Mouse (Mus musculus): ENCODE results near the gene Bcl9. TPM values are rescaled to one million over a fixed set of nuclear protein-coding genes. Genes with fewer than 3 reads are reported as not detected.

The Bcl9 gene
- total RNA-seq, 2 experiments from 2014 or later, result 106 to 107 TPM

DNA sequence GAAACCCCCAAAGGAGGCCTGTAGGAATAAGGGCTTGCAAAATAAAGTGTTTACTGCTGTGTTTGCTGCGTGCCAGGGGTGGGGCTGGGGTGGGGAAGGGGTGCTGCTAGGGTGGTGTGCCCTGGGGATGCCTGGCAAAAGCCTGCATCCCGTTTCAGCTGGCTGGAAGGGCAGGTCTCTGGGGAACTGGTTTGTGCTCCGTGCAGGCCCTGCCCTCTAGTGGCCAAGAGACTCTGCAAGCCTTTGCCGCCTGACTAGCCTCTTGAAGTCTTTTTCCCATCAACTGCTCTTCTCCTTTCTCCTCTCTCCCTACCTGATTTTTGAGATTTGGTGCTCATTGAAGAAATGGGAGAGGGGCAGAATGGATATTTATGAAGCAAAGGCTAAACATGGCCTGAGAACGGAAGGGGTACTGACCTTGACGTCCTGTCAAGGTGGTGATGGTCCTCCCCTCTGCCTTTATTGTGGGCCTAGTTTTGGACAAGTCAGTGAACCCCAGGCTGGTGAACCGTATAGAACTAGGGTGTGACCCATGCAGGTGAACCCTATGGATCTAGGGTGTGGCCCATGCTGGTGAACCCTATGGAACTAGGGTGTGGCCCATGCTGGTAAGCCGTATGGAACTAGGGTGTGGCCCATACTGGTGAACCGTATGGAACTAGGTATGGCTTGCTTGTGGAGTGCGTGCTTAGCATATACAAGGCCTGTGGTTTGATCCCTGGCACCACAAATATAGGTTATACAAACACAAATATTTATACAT lies 112.4 kb downstream of the Bcl9 start:
- peak; percentile 77 for DNase-seq
- intact Hi-C loops (cut with DNase I), result loop anchor here (2.0 to 5.0 kb wide), 3 partner anchors 152 to 402 kb away; no protein-coding TSS in a partner anchor

DNA sequence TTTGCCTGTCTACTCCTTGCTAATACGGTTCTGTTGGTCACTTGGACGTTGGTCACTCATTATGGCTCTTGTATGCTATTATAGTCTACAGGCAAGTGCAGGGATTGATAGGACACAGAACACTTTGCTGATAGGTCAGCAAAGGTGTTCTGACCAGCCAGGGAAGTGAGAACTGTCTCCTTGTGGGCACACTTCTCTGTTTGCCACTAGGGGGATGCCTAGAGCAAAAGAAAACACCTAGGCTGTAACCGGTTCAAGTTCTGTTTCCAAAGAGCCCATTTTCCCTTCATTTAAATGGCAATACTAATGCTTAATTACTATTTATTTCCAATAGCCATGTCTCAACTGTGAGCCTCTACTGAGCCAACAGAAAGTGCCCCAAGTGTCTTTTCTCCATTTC lies 113.9 kb downstream of the Bcl9 start:
- intact Hi-C loops (cut with DNase I), result loop anchor here (2.0 kb wide), 1 partner anchor 245 kb away; no protein-coding TSS in a partner anchor
- DNase-seq, result no peak

DNA sequence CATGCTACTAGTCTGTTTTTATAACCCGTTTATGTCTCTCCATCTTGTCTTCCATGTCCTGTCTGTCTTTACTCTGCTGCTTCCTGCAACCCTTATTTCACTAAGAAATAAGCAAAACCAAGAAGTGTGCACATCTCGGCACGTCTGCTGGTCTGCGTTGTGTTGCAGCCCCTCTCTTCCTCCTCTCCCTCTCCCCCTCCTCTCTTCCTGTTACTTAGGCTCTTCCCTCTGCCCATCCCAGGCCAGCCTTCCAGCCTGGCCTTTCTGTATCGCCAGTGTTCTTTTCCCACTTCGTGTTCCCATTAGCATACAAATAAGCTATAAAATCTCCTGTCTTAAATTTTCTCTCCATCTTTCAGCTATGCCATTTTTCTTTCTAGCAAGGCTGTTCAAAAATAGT lies 117.2 kb downstream of the Bcl9 start:
- DNase-seq, result no peak
- intact Hi-C loops (cut with DNase I), result no loop called here

DNA sequence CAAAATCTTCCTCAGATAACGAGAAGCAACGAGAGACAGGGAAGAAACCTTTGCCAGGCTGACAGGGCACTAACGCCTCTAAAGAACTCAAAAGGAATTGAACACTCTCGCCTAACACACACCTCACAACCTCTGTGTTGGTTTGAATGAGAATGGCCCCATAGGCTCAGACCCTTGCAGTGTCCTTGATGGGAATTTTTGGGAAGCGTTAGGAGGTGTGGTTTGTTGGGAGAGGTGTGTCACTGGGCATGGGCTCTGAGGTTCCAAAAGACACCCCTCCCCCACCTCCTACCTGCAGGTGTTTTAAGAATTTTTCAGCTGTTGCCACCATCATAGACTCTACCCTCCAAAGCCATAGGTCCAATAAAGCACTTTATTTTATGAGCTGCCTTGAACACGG lies 118.8 kb downstream of the Bcl9 start:
- intact Hi-C loops (cut with DNase I), result no loop called here
- DNase-seq, result no peak

DNA sequence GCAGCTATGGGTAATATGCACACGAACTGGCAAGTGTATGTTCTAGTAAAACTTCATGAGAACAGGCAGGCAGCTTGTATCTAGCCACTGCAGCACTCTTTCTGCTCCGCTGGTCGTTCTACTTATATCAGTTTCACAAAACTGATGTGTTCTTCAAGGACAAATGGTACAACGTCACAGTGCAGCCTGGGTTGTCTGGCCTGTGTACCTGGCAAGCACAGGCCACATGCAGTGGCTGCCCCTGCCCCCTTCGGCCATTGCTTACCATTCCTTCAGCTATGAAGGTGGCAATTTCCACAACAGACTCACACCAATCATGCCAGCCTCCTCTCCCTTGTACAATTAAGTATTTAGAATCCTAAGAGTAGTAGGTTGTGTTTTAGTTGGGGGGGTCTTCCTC lies 125.1 kb downstream of the Bcl9 start:
- intact Hi-C loops (cut with DNase I), result no loop called here
- DNase-seq, result no peak

DNA sequence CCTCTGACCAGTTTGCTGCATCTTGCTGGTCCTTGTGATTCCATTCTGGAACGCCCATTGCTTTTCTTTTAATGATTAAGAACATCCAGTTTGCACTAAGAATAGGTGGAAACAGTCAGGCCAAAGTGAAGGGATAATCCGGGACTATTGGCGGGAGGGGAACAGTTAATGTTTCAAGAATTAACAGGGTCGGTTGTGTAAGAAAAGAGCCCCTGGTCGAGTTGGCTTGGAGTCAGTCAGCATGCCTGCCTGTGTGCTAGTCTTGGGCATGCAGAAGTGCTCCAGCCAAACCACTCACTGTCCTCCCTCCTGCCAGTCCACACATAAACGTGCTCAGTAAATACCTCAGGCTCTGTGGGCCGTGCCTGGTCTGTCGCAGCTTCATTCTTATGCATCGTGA lies 125.5 kb downstream of the Bcl9 start:
- intact Hi-C loops (cut with DNase I), result no loop called here
- DNase-seq, result no peak

DNA sequence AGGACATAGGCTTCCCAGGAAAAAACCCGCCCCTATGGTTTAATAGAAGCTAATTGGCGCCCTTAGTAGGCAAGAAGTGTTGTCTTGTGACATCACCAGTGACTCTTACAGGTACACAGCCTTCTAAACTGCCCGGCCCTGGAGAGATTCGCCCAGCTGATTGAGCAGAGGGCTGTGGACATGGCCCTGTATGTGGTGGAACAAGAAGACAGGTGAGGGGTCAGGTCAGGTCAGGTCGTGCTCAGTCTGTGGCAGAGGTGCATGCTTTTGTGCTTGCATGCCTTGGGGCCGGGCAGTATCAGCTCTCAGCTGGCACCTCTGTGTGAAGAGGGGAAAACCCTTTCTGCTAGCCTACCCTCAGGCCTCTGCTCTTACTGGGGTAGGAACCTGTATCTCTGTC lies 126.2 kb downstream of the Bcl9 start:
- intact Hi-C loops (cut with DNase I), result no loop called here
- DNase-seq, result no peak

DNA sequence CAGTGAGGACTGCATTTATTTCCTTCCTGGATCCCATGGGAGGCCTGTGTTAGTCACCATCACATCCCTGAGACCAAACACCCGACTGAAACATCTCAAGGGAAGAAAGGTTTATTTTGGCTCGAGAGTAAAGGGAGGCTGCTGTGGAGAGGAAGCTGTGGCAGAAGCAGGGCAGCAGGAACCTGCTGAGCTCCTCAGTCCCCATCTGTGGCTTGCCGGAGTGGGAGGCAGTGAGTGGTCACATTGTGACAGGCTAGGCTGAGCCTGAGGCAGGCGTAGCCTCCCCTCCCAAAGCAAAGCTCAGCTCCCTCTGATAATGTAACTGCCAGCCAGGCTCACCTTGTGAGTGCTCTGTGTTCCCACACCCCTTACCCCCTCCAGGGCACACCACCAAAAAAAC lies 130.6 kb downstream of the Bcl9 start:
- intact Hi-C loops (cut with DNase I), result no loop called here
- DNase-seq, result no peak

DNA sequence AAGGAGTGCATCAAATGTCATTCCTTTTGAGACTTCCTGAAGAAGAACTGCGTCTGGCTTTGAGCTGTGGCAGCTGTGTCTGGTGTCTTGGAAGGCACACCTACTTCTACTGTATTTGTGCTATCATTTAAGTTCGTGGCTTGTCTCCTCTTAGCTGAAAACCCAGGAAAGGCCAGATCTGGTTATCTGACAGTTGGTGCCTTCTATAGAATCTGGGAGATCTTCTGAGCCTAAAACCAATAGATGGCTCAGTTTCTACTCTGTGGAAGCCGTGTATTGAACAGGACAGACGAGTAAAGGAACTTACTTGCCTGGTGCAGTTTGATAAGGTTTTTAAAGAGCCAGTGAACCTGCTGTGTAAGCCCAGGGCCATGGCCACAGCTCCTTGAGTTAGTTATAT lies 133.2 kb downstream of the Bcl9 start:
- no peak for DNase-seq
- intact Hi-C loops (cut with DNase I), result no loop called here

DNA sequence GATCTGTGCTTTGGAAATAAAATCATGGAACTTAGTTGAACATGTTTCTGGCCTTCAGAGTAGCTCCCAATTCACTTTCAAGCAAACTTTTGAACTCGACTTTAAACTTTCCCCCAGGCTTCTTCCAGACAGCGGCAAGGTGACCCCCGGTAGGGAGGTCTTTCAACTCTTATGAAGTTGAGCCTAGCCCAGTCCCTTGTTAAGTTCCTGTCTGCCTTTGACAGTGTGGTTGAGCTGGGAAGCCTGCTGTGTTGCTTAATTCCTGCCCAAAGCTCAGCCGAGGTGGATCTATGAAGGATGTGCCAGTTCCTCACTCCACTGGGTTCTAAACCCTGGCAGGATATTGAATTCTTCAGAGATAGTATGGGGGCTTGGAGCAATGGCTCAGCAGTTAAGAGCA lies 135.9 kb downstream of the Bcl9 start:
- DNase-seq, result no peak
- intact Hi-C loops (cut with DNase I), result no loop called here

DNA sequence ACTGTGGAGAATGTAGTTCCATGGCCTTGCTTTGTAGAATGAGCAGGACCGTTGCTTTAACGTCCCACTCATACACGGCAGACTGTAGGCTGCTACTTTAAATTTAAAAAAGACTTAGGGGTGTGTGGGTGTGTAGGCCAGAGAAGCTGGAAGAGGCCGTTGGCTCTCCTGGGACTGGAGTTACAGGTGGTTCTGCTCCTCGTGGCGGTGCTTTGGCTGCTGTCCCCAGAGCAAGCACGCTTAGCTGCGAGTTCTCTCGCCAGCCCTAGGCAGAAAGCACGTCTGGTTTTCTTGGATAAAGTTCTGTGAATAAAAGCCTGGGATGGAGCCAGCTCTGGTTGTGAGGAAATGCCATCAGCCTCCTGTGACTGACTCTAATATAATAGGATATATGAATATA lies 136.8 kb downstream of the Bcl9 start:
- intact Hi-C loops (cut with DNase I), result no loop called here
- no peak for DNase-seq

DNA sequence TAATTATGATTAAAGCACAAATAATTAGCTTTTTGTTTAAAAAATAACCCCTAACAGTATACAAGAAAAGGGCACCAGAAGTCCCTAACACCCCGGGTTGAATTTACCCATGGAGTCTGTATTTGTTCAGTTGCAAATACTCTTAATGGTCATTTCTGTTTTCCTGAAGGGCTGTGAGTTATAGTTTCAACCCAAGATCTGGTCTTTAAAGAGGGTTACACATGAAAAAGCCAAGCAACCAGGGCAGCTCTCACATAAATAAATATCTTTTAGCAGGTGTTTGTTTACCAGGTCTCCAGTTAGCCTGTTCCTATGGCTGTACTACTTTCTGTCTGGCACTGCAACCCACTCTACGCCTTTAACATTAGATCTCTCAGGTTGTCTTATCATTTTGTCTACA lies 137.7 kb downstream of the Bcl9 start:
- intact Hi-C loops (cut with DNase I), result no loop called here

DNA sequence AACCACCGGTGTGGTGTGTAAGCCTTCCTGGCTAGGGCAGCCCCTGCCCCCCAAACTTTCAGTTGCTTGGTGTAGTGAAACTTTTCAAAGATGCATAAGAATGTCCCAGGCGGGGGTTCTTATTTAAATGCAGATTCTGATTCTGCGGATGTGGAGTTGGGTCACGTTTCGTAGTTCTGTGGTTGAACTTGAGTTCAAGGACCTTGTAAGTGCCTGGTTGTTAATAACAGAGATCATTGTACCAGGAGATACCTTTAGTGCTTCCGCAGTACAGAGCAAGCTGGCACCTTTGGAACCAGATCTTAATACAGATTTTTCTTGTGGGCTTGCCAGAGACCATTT lies 138.2 kb downstream of the Bcl9 start:
- DNase-seq, result no peak
- intact Hi-C loops (cut with DNase I), result no loop called here

More for the DNA sequence above, 137.7 kb downstream of the Bcl9 start:
- DNase-seq, result no peak

DNA sequence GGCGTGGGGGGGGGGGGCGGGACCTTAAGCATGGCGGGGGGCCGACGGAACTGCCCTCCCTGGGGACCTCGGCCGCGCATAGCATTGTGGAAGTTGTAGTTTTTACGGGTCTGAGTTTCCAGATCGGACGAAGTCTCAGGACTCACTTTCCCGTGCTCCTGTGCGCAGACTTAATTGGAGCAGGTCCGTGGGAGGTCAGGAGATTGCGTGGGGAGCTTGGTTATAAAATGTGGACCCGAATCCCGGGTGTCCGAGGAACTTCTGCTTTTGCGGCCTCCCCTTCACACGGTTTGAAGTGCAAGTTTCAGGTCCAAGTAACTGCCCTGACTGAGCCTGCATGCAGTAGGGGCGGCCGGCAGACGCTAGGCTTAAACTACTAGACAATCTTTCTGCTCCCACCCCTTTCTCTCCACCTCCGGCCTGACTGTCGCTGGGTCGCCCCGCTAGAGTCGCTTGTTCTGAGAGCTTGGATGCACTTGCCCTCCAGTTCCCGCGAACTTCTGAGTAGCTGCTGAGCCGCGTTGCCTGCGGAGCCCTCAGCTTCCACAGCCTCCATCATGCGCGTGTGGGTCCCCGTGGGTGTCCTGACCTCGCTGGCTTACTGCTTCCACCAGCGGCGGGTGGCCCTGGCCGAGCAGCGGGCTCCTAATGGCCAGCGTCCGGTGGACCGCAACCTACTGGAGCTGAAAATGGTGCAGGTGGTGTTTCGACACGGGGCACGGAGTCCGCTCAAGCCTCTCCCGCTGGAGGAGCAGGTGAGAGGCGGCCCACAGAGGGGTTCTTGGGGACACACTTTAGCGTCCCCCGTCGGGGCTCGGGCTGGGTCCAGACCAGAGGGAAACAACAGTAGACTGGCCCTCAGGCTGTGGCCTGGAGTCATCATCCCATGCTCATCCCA lies 138.9 kb downstream of the Bcl9 start, which contains the start of gene Acp6:
TSS of gene Acp6 (plus strand) at position 167 of the 898 bp plus-strand sequence.
- DNase-seq, result peak; percentile 79
- intact Hi-C loops (cut with DNase I), result no loop called here

DNA sequence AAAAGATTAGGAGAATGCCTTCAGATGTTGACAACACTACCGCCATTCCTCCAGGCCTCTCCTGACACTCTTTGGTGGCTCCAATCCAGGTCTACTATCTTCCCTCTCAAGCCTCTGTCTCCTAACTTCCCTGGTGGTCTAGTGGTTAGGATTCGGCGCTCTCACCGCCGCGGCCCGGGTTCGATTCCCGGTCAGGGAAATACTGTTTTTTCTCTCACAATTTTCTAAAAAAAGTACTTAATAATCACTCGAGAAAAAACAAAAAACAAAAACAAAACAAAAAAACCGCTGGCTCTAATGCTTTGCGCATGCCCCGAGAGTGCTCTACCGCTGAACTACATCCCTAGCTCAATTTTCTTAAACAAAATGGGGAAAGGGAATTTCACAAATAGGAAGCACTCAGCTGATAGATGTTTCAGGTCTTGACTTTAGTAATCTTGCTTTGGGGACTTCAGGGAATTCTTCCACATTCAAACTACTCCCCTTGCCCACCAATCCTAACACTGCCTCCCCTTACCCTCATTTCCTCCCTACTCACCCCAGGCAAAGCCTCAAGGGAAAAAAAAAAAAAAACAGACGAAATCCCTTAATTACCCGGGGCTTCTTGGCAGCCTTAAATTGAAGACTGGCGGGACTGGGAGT lies 139.6 kb downstream of the Bcl9 start:
- intact Hi-C loops (cut with DNase I), result no loop called here
- peak; percentile 74 for DNase-seq

DNA sequence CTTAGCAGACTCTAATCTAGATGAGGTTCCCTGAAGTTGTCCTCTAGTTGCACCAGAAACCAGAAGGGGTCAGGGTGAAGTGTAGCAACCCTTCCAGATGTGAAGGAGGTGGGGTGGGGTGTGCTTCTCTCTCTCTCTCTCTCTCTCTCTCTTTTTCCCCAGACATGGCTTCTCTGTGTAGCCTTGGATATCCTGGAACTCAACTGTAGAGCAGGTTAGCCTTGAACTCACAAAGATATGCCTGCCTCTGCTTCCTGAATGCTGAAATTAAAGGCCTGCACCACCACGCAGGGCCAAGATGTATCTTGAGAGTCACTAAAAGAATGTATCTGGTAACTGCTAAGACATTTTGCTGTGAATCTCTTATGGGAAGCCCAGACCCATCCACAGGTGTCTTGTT lies 140.4 kb downstream of the Bcl9 start:
- no peak for DNase-seq
- intact Hi-C loops (cut with DNase I), result no loop called here

DNA sequence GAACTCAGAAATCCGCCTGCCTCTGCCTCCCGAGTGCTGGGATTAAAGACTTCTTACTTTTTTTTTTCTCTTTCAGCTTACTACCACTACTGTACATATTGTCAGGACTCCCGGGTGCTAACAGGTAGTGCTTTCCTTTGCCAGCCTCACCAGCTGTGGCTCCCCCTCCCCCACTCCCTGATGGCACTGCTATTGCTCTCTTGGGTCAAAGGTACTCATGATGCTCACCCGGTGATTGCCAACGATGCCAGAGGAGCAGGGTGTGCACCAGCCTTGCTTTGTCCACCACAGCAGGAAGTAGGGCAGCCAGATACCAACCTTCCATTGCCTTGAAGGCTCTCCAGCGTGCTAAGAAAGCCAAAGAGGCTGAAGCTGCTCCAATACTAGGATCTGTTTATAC lies 141.3 kb downstream of the Bcl9 start:
- intact Hi-C loops (cut with DNase I), result no loop called here
- no peak for DNase-seq

Data from left cerebral cortex, postnatal 4 days (tissue).